Mouse (Mus musculus): Measurements from ENCODE around the gene Hist3h2ba. TPM values are rescaled to one million over a fixed set of nuclear protein-coding genes. Genes with fewer than 3 reads are reported as not detected.

Hist3h2ba gene
- total RNA-seq, 2 experiments from 2014 or later = 146 to 155 TPM

DNA sequence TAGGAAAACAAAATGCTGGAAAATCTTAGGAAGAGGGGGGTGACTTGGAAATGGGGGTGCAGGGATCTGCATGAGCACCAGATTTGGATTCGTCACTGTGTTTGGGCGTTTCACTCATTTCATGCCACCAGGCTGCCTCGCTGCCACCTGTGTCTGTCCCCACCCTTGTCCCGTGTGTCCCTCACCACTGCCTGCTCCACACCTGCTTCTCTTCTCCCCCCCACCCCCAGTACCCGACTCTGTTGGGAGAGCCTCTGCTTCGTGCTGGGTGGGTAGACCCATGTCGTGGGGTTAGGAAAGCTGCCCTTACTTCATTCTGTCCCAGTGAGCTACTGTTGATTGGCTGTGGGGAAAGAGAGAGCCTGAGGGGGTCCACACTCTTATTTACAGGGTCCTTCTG lies 35.9 kb downstream of the Hist3h2ba start:
- DNase-seq (ENCODE audit: low spot score in 2 of 2) = no peak

DNA sequence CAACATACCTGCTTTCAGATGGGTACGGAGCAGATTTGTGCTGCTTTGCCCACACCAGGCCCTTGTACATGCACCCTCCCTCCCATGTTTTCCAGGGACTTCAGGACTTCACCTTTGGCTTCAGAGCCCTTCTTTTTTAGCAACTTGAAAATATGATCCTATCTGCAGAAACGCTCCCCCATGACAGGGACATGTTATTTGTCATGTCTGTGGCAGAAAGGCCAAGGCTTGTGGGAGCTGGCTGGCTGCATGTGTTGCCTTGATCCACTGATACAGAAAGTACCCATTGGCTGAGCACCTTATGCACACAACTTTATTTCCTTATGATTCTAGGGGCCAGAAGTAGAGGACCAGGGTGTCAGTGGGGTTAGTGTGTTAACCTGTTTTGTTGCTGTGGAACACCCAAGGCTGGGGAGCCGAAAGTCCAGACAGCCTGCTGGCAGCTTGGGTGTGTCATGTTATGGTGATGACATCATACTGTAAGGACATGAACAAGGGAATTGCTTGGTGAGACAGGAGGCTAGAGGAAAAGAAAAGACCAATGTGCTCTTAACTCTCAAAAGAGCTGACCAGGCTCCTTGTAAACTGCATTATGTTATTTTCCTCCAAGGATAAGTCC lies 36.7 kb downstream of the Hist3h2ba start:
- DNase-seq (ENCODE audit: low spot score in 2 of 2) = no peak

DNA sequence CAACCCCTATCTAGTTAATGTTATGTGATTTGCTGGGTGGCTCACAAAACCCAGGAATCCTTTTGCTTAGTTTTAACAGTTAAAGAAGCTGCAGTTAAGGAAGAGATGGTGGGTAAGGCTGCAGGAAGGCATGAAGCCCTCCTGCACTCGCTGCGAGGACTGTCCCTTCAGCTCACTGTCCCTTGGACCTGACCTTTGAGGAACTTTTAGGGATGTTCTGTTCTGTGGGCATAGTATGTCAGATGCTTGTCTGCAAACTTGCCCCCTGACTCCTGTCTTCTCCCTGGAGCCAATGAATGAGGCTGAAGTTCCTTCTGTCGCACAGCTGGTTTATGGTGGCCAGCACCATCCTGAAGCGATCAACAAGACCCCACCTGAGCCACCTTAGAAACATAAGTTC lies 40.4 kb downstream of the Hist3h2ba start:
- DNase-seq (ENCODE audit: low spot score in 2 of 2) = no peak

DNA sequence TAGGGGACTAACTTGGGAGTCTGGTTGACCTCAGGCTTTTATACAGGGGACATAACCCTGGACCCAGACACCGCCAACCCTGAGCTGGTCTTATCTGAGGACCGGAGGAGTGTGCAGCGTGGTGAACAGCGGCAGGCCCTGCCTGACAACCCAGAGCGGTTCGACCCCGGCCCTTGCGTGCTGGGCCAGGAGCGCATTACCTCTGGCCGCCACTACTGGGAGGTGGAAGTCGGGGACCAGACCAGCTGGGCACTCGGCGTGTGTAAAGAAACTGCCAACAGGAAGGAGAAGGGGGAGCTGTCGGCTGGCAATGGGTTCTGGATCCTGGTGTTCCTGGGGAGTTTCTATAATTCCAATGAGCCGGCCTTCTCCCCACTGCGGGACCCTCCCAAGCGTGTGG lies 41.4 kb downstream of the Hist3h2ba start:
- no peak for DNase-seq (ENCODE audit: low spot score in 2 of 2)

DNA sequence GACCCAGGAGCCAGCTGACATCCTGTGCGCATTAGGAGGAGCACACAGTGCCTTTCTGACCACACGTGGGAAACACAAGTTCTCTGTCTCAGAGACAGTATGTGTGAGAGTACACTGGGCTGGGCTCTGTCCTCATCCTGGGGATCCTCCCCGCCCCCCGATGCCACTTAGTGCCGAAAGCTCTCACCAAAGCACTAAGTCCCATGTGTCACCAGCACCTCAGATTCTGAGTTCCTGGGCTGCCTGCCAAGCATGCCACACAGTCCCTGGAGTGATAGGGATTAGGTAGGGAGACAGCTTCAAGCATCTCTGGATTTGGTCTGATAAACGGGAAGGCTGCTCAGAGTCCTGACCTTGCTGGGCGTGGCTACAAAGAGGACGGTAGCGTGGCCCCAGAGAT lies 42.1 kb downstream of the Hist3h2ba start:
- DNase-seq (ENCODE audit: low spot score in 2 of 2) = no peak

DNA sequence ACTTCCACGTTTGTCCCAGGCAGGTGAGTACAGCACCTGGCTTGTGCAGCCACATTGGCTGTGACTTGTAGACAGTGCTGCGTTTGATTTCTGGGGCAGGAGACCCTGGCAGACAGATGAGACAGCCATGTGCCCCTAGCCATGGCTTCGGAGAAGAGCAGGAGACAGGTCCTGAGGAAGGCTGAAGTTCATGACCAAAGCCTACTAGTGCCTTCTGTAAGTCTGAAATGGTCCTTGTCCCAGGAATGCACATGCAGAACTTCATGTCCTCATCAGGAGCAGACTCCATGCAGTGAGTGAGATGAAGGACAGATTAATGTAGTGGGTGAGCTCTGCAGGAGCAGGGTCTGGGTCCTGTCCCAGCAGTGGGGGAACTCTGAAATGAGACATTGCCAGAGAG lies 43.2 kb downstream of the Hist3h2ba start:
- no peak for DNase-seq (ENCODE audit: low spot score in 2 of 2)

DNA sequence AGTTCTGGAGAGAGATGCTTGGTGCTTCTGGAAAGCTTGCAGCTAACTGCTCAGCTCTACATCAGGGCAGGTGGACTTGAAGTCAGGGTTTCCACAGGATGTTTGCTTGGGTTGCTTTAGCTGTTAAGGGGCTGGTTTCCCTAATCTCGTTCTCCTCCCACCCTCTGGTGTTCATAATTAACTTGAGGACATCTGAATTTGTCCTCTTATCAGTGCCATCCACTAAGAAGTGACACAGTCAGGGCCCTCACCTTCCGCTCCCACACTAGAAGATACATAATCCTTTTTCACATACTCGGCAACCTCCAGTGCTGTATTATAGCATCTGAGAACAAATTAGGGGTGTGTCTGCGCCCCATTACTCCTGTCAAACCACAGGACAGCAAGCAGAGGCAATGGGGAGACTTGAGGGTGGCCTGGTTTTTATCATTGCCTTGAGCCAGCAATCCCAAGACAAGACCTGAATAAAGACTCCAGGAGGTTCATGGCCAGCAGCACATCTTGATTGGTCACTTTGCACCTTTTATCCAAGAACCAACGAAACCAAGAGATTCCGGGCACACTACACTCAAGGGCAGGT lies 44.5 kb downstream of the Hist3h2ba start:
- DNase-seq (ENCODE audit: low spot score in 2 of 2) = no peak

DNA sequence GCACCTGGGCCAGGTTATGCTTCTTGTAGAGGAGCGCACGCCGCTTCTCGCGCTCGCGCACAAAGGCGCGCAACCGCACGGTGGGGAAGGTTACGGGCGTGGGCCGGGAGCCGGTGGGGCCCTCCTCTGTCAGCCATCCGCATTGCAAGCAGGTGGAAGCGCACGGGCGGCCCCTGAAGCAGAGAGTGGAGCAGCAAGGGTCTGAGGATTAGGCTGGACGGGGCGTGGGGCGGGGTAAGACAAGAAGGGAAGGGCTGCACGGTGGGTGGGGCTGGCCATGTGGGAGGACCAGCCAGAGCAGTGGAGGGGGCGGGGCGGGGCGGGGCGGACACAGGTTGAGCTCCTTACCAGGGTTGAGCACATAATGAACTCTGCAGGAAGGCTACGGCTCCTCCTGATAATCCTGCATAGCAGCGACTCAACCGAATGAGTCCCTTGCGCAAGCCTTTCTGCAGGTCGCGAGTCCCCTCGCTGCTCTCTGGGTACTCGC lies 45.7 kb downstream of the Hist3h2ba start:
- DNase-seq (ENCODE audit: low spot score in 2 of 2) = peak; percentile 46 to 59

DNA sequence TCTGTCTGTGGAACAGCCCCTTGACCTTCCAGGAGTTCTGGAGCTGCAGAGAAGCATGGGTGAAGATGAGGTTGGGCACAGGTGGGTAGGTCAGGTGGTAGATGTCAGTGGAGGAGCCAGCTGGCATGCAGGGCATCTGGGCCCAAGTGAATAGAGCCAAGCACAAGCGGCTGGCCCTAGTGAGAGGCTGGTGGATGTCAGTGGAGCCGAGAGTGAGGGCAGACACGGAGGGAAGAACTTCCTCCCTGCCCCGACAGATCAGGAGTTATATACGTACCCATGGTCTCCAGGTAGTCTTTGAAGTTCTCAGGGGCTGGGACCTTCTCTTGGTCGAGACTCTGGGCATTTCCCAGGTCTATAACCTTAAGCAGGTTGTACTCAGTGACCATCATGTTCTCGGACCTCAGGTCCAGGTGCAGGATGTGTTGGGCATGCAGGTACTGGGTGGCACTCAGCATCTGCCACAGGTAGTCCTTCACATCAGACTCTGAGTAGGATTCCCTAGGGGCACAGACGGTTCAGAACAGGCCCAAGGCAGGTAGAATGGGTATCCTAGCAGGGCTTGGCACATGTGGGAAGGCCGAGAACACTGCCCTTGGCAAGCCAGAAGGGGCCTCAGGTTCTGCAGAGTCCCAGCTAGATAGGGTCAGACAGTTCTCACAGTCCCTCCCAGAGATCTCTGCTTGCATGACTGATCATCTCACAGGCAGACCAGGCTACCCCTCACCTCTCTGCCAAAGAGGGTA lies 46.5 kb downstream of the Hist3h2ba start:
- DNase-seq (ENCODE audit: low spot score in 2 of 2) = no peak

DNA sequence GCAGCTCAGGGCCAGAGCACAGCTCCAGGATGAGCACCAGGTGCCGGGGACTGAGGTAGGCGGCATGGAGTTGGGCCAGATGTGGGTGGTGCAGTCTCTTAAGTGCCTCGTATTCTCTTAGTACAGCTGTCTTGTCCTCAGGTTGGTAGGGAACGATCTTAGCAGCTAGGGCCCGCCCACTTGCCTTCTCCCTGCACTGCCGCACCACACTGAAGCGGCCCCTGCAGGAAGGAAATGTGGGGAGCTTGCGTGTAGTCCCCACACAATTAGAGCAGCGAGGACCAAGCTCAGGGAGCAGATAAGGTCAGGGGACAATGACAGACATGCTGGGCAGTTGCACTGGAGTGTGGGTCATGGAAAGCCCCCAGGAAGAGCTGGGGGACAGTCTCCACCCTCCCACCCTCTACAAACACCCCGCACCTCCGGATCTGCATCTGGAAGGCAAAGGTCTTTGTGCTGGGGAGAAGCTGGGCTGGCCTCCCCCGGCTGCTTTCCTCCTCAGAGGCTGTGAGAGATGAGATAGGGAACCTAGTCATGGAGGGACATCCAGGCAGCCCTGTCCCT lies 47.2 kb downstream of the Hist3h2ba start:
- no peak for DNase-seq (ENCODE audit: low spot score in 2 of 2)

DNA sequence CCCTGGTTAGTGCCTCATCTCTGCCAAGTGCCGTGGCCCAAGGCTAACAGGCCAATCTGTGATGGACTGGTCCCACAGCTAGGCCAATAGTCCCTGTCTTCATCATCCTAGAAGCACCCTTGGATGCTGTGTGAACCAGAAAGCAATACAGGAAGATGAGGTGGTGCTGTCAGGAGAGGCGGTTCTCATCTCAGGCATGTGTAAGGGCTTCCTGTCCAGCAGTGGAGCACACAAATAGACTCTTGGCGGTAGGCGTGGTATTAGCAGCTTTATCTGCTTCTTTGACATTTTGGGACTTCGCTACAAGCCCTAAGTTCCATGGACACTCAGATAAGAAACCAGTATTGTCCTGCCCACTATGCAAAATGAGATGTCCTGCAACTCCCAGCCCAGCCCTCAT lies 48.8 kb downstream of the Hist3h2ba start:
- no peak for DNase-seq (ENCODE audit: low spot score in 2 of 2)

Small RNA genes within 50 kb of the gene (microRNA-seq; reads per million reads assigned to microRNA genes)
- gene Gm44313 = 0.22 to 0.98 reads per million in 2 experiments

Other genes with a start within 250 kb of the Hist3h2ba start
- not detected for gene Olfr319, start 249.8 kb upstream of the Hist3h2ba start, total RNA-seq (2021)
- gene Olfr318, start 224.9 kb upstream of the Hist3h2ba start, total RNA-seq (2021) = under 1 TPM in 1 of 2 experiments, not detected in 1; 0.16 TPM
- gene Olfr317, start 209.7 kb upstream of the Hist3h2ba start, total RNA-seq (2021) = under 1 TPM in 1 of 2 experiments, not detected in 1; 0.49 TPM
- gene Olfr316, start 196.2 kb upstream of the Hist3h2ba start, total RNA-seq (2021) = under 1 TPM; 0.25 to 0.32 TPM
- not detected for gene Olfr315, start 175.7 kb upstream of the Hist3h2ba start, total RNA-seq (2021)
- not detected for gene Olfr314, start 166.0 kb upstream of the Hist3h2ba start, total RNA-seq (2021)
- 1 to 10 TPM; 5.3 to 6.9 TPM for gene Fam183b, start 147.0 kb upstream of the Hist3h2ba start, total RNA-seq (2021)
- gene Olfr313, start 133.9 kb upstream of the Hist3h2ba start, total RNA-seq (2021) = not detected
- gene Olfr312, start 119.7 kb upstream of the Hist3h2ba start, total RNA-seq (2021) = not detected
- gene Olfr311, start 109.7 kb upstream of the Hist3h2ba start, total RNA-seq (2021) = not detected
- gene Gm12258, start 101.8 kb upstream of the Hist3h2ba start, total RNA-seq (2021) = 10 to 100 TPM; 16.2 to 17.7 TPM
- gene 2810021J22Rik, start 81.7 kb upstream of the Hist3h2ba start, total RNA-seq (2021) = 10 to 100 TPM in 1 of 2 experiments, 1 to 10 TPM in 1; 6.6 to 11.7 TPM
- gene Zfp39, start 44.7 kb upstream of the Hist3h2ba start, total RNA-seq (2021) = 10 to 100 TPM in 1 of 2 experiments, 1 to 10 TPM in 1; 9.9 to 10.1 TPM
- gene Btnl10, start 31.0 kb upstream of the Hist3h2ba start, total RNA-seq (2021) = under 1 TPM in 1 of 2 experiments, not detected in 1; 0.22 TPM
- gene Rnf187, start 10.0 kb upstream of the Hist3h2ba start, total RNA-seq (2021) = 100 to 1,000 TPM; 453 to 458 TPM
- 10 to 100 TPM; 59.3 to 61.6 TPM for gene Hist3h2a, start 5.8 kb downstream of the Hist3h2ba start, total RNA-seq (2021)
- gene Trim17, start 5.8 kb downstream of the Hist3h2ba start, total RNA-seq (2021) = 1 to 10 TPM; 2.9 to 3.7 TPM
- 10 to 100 TPM; 24.7 to 28.6 TPM for gene Trim11, start 29.2 kb downstream of the Hist3h2ba start, total RNA-seq (2021)
- 1 to 10 TPM; 2.9 TPM for gene Obscn, start 187.5 kb downstream of the Hist3h2ba start, total RNA-seq (2021)
- gene Iba57, start 214.8 kb downstream of the Hist3h2ba start, total RNA-seq (2021) = 10 to 100 TPM; 11.0 to 12.0 TPM
- 1 to 10 TPM; 1.8 to 2.8 TPM for gene Gjc2, start 234.3 kb downstream of the Hist3h2ba start, total RNA-seq (2021)
- gene Guk1, start 243.3 kb downstream of the Hist3h2ba start, total RNA-seq (2021) = 100 to 1,000 TPM; 123 to 125 TPM

Measured in layer of hippocampus, postnatal 10 days (tissue).